Mouse (Mus musculus) cortical plate, adult 2 months (tissue): Measurements from ENCODE around the gene Mterf4.

ENCODE experiments used
- CTCF ChIP-seq: fragments of 200-500 bp; IDR thresholded peaks from 2 replicates; pipeline ENCODE4 v1.5.1; 2011; ENCODE audit warnings: mild to moderate bottlenecking, control low read depth, low read length; ENCODE audit not compliant: insufficient read depth; ENCODE audit errors: extremely low read depth
- POLR2A ChIP-seq: fragments of 200-500 bp; IDR thresholded peaks from 2 replicates; pipeline ENCODE4 v1.6.1; 2011; ENCODE audit warnings: mild to moderate bottlenecking, low read length, control low read depth; ENCODE audit not compliant: insufficient read depth; ENCODE audit errors: extremely low read depth

DNA sequence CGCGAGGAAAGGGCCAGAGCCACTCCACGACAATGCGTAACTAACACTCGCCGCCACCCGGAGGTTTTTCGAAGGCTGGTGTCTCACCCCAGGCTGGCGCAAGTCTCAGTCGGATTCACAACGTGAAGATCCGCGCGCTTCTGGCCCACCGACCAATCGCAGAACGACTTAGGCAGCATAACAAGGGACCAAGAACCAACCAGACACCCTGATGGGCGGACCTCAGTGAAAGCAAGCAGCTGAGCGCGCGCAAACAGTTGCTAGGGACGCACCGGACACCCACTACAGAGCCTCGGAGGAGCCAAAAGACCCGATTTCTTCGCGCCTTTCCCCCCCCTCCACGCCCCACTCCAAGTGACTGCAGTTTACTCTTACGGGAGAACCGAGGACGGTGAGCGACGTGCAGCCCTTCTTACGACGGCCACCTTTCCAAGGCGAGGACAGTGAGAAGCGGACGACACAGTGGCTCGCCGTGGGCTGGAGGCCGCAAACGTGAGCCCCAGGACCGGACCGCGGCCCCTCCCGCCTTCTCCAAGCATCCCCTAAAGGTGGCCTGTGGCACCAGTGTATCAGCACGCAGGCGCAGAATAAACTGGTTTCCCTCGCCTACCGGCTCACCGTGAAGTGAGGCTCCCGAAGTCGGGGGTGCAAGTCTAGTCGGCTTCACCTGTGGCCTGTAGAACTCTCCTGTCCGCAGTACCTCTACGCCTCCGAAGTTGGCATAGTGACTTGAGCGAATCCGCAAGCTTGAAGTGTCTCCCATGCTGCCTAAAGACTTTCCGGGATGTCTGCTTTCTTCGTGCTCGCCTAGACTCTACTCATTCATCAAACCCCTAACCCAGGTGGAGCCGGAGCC lies 37.2 kb upstream of the Mterf4 start, which contains the start of the genes Ppp1r7 and Pask:
- TF ChIP-seq CTCF (no peak), POLR2A (no peak)
